Mouse (Mus musculus): ENCODE measurements around the gene Pex16.
A peak's percentile ranks its signal among the peaks of the same experiment; 100 is the strongest.

DNA sequence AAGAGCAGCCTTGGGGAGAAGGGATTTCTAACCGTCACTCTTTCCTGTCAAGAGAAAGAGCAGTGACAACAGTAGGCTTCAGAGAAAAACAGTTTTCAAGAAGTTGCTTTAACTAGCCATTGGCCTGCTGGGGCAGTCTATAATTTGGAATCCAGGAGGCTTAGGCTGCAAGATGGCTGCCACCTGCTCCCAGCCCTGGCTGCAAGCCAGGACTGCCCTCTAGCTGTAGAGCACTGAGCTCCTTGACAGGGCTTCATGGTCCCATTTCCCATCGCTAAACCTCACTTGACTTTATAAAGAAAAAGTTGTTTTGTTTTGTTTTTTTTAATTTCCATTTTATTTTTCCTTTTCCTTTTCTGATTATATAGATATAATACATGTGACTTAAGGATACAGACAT lies 43.1 kb upstream of the Pex16 start:
- TF ChIP-seq MYC (IDR thresholded peaks at IDR 0.05; ENCODE audit: low read depth, low read length) (no peak), MXI1 (IDR thresholded peaks at IDR 0.05; ENCODE audit: low read depth, low read length) (no peak), CTCF (IDR thresholded peaks at IDR 0.05 in 2 of 3, conservative IDR thresholded peaks at IDR 0.05 in 1 of 3; ENCODE audit: control insufficient read depth in 1 of 3, insufficient read depth in 1 of 3, low read depth in 2 of 3, low read length in 3 of 3, poor library complexity in 1 of 3, severe bottlenecking in 1 of 3) (peak in 2 of 3 experiments; percentile 32 to 42; a peak in 4 of 6 replicates), E2F4 (IDR thresholded peaks at IDR 0.05; ENCODE audit: borderline replicate concordance, low read depth, low read length) (no peak), POLR2A (IDR thresholded peaks at IDR 0.05; ENCODE audit: control insufficient read depth in 1 of 2, insufficient read depth in 1 of 2, low read depth in 1 of 2, low read length in 2 of 2, poor library complexity in 1 of 2) (no peak), HCFC1 (IDR thresholded peaks at IDR 0.05; ENCODE audit: low read depth, low read length) (no peak), USF1 (IDR thresholded peaks at IDR 0.05; ENCODE audit: low read depth, low read length) (no peak), ELF1 (IDR thresholded peaks at IDR 0.05; ENCODE audit: low read depth, low read length) (no peak), MAFK (IDR thresholded peaks at IDR 0.05; ENCODE audit: borderline replicate concordance, low read depth, low read length) (no peak), EP300 (IDR thresholded peaks at IDR 0.05; ENCODE audit: low read depth in 1 of 2, low read length in 2 of 2) (no peak), ZMIZ1 (IDR thresholded peaks at IDR 0.05; ENCODE audit: low read depth, low read length) (no peak), ETS1 (IDR thresholded peaks at IDR 0.05; ENCODE audit: low read depth, low read length) (no peak), MAZ (IDR thresholded peaks at IDR 0.05; ENCODE audit: low read depth, low read length) (no peak), UBTF (IDR thresholded peaks at IDR 0.05; ENCODE audit: borderline replicate concordance, insufficient read depth, low read depth, low read length) (no peak)

All from MEL (cell line).